Mouse (Mus musculus) limb, embryonic 14.5 days (tissue): ENCODE data around the gene Sdc4. TPM values are rescaled to one million over a fixed set of nuclear protein-coding genes. Genes with fewer than 3 reads are reported as not detected.

Experiments
- ATAC-seq: fragments of 200-750 bp; cut with Nextera tagmentation; 2 replicates; pipeline ENCODE4 v1.8.0; 2017; ENCODE audit warnings: low read depth, moderate number of reproducible peaks, moderate TSS enrichment; ENCODE audit not compliant: low FRiP score
- DNase-seq: peaks from one replicate; pipeline ENCODE4 v3.0.0-alpha.2; 2015; ENCODE audit warnings: low spot score
- H3K27ac ChIP-seq: fragments of 300-500 bp; sonication (generic); replicated peaks from 2 replicates; pipeline ENCODE4 v1.5.1; 2014; ENCODE audit warnings: low read depth, mild to moderate bottlenecking, low read length, moderate library complexity, mixed read lengths
- H3K27me3 ChIP-seq: fragments of 300-500 bp; sonication (generic); 2 replicates; pipeline ENCODE4 v1.6.1; 2014; ENCODE audit warnings: low read length, mixed read lengths; ENCODE audit not compliant: control insufficient read depth, insufficient read depth
- H3K36me3 ChIP-seq: fragments of 300-500 bp; sonication (generic); 2 replicates; pipeline ENCODE4 v1.6.1; 2014; ENCODE audit warnings: mild to moderate bottlenecking, low read length, moderate library complexity, mixed read lengths; ENCODE audit not compliant: control insufficient read depth, insufficient read depth
- H3K4me1 ChIP-seq: fragments of 300-500 bp; sonication (generic); 2 replicates; pipeline ENCODE4 v1.6.1; 2014; ENCODE audit warnings: antibody characterized with exemption, low read length, mixed read lengths; ENCODE audit not compliant: control insufficient read depth, insufficient read depth
- H3K4me2 ChIP-seq: fragments of 300-500 bp; sonication (generic); replicated peaks from 2 replicates; pipeline ENCODE4 v1.6.1; 2014; ENCODE audit warnings: low read depth, mild to moderate bottlenecking, low read length, moderate library complexity; ENCODE audit not compliant: severe bottlenecking
- H3K4me3 ChIP-seq: fragments of 300-500 bp; sonication (generic); replicated peaks from 2 replicates; pipeline ENCODE4 v1.5.1; 2014; ENCODE audit warnings: low read length
- H3K9ac ChIP-seq: fragments of 300-500 bp; sonication (generic); 2 replicates; pipeline ENCODE4 v1.6.1; 2014; ENCODE audit warnings: mild to moderate bottlenecking, low read depth, low read length, moderate library complexity; ENCODE audit not compliant: severe bottlenecking
- H3K9me3 ChIP-seq: fragments of 300-500 bp; sonication (generic); 2 replicates; pipeline ENCODE4 v1.6.1; 2016; ENCODE audit warnings: low read length; ENCODE audit not compliant: control insufficient read depth
- POLR2A ChIP-seq: fragments of 200-500 bp; IDR thresholded peaks from 2 replicates; pipeline ENCODE4 v1.8.0; 2012; ENCODE audit warnings: inconsistent platforms, mild to moderate bottlenecking, moderate library complexity, borderline replicate concordance; ENCODE audit not compliant: insufficient read depth, insufficient read length; ENCODE audit errors: extremely low read depth
- WGBS: fragments of 180-500 bp; shearing (Covaris S2); extraction: QIAGEN DNeasy Blood & Tissue Kit; methylation state at CpG from one replicate; pipeline ENCODE4 v1.1.7; 2014; 5-methylcytosine and 5-hydroxymethylcytosine counted together
- polyA plus RNA-seq, 2 experiments: library from polyadenylated mRNA; depleted of rRNA in 1 of 2; stranded (reverse) in 1 of 2; unstranded in 1 of 2; fragments of >200 nt; fragmentation: Nextera tagmentation in 1 of 2; extraction: Ambion mirVana in 1 of 2; gene quantifications; 2 replicates each; pipeline versions ENCODE4 v1.2.1 to v1.2.3; 2012 to 2014

Sdc4 gene
- polyA plus RNA-seq, 2 experiments, result 27.4 to 65.9 TPM

GRCm38 (mm10) chr2:164473624-164474023 lies 29.9 kb upstream of the Sdc4 start, which contains the start of gene Trp53tg5:
Trp53tg5 (minus strand) TSS chr2:164473724.
- WGBS, result 78% methylated on average over 6 of the region's 6 CpGs
- Histone ChIP-seq H3K4me2 (no peak within 1 kb of the TSS), H3K27me3 (no peaks in the 10 kb centered on the region), H3K9me3 (no peaks in the 10 kb centered on the region), H3K4me1 (no peaks in the 10 kb centered on the region), H3K9ac (no peak within 1 kb of the TSS), H3K4me3 (no peak within 1 kb of the TSS), H3K27ac (no peak within 1 kb of the TSS), H3K36me3 (peaks cover 9% of the 10 kb centered on the region; the same call in 1 of the 2 replicates)
- ATAC-seq (no peak), DNase-seq (no peak)
- TF ChIP-seq POLR2A, result no peak

DNA sequence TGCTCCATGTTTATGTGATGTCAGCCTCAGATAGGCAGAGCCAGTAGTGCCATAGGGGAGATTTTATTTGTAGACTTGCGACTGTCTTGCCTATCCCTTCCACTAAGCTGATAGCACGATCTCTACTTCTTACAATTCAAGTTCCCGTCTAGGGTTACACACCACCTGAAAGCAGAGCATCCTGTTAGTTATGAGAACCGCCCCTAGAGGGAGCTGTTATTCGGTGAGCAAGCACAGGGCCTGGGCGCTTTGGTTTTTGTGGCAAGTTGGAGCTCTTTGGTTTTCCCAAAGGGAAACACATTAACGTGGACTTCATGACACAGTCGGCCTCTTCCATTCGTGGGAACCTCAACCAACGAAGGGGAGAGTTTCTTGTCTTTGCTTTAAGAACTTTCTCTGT lies 26.6 kb upstream of the Sdc4 start:
- 33% methylated on average over 10 of the region's 10 CpGs for WGBS
- TF ChIP-seq POLR2A, result no peak
- Histone ChIP-seq H3K9me3 (no peaks in the 10 kb centered on the region), H3K27me3 (no peaks in the 10 kb centered on the region), H3K4me2 (no peak overlapping the region), H3K27ac (no peak overlapping the region), H3K9ac (no peak overlapping the region), H3K36me3 (peaks cover 14% of the 10 kb centered on the region; the same call in 1 of the 2 replicates), H3K4me3 (no peak overlapping the region), H3K4me1 (no peaks in the 10 kb centered on the region)
- DNase-seq, result no peak
- ATAC-seq, result no peak

DNA sequence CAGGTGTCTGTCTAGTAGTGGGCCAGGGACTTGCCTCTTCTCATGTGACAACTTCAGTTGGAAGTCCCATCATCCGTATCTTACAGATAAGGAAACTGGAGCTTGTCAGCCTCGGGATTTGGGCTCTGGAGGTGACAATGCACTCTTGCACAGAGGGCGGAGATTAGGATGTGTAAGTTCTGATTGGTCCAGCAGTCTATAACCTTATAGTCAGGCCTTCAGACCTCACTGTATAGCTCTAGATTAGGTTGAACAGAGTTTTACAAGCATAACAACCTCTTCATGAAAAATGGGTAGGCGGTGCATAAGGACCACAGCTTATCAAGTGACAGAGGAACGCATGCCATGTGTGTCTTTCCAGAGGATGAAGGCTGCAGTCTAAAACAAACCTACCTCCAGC lies 23.1 kb upstream of the Sdc4 start:
- H3K4me2 ChIP-seq, result no peak overlapping the region
- H3K9ac ChIP-seq, result no peak overlapping the region
- no peak for TF ChIP-seq POLR2A
- no peak overlapping the region for H3K27ac ChIP-seq
- DNase-seq, result no peak
- peaks cover 29% of the 10 kb centered on the region for H3K36me3 ChIP-seq
- 79% methylated on average over 5 of the region's 5 CpGs for WGBS
- peaks cover 4% of the 10 kb centered on the region for H3K4me1 ChIP-seq
- no peak for ATAC-seq
- no peaks in the 10 kb centered on the region for H3K9me3 ChIP-seq
- no peak overlapping the region for H3K4me3 ChIP-seq
- H3K27me3 ChIP-seq, result no peaks in the 10 kb centered on the region

DNA sequence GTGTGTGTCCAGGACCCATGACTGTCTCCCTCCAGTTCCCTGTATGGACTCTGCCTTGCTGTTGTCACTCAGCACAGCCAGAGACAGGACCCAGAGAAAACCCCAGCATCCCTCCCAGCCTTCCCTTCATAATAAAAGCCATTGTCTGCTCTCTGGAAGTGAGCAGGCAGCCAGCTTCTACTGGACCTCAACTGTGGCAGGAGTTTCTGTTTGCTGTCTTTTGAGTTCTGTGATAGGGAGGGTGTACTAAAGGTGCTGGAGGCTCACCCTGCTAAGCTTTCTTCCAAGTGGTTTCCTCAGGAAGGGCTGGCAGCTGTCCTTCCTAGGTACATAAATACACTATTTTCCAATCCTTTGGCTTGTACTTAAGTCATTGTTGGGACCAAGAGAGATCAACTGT lies 21.5 kb upstream of the Sdc4 start:
- no peak for TF ChIP-seq POLR2A
- no peak overlapping the region for H3K9ac ChIP-seq

DNA sequence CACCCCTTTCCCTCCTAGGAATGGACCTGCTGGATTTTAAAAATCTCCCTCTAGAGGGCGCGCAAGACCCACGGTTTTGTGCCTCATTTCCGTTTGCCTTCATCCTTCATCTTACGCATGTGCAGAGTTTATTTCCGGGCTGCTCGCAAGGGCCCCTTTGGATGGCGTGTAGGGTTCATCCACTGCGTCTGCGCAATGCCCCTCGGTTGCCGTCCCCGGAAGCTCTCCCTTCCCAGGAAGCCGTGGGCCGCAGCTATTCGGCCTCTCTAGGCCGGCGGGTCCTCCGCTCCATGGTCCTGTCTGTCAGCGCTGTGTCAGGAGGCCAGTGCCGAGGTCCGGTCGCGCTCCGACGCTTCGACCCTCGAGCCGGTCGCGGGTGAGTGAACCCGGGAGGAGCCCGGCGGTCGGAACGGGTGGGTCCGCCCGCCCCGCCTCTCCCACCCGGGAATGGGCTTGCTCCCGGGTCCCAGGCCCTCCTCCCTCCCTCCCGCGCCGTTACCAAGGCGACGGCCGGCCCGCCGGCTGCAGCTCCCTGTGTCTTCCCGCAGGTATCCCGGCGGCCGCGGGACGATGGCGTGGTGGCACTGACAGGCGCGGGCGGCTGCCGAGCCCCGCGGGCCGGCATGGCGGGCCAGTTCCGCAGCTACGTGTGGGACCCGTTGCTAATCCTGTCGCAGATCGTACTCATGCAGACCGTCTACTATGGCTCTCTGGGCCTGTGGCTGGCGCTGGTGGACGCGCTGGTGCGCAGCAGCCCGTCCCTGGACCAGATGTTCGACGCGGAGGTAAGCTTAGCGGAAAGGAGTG lies 17.3 kb upstream of the Sdc4 start, which contains the start of gene Gm20458:
Gene Gm20458, plus strand, starts transcription at position 223 of the 807 bp plus-strand sequence.
- Histone ChIP-seq H3K36me3 (peaks cover 24% of the 10 kb centered on the region), H3K27ac (peak within 1 kb of the TSS; percentile 65), H3K4me2 (peak within 1 kb of the TSS; percentile 65), H3K4me1 (peaks cover 12% of the 10 kb centered on the region), H3K9ac (peak within 1 kb of the TSS; percentile 78), H3K9me3 (no peaks in the 10 kb centered on the region), H3K27me3 (no peaks in the 10 kb centered on the region), H3K4me3 (peak within 1 kb of the TSS; percentile 83)
- DNase-seq (peak; percentile 98), ATAC-seq (peak; percentile 97)
- TF ChIP-seq POLR2A, result peak; percentile 64; the same call in 1 of the 2 replicates
- under 1% methylated on average over 59 of the region's 79 CpGs for WGBS

More for the DNA sequence above, 21.5 kb upstream of the Sdc4 start:
- Histone ChIP-seq H3K27ac (no peak overlapping the region), H3K9me3 (no peaks in the 10 kb centered on the region), H3K4me1 (peaks cover 7% of the 10 kb centered on the region), H3K36me3 (peaks cover 29% of the 10 kb centered on the region), H3K4me2 (no peak overlapping the region), H3K27me3 (no peaks in the 10 kb centered on the region), H3K4me3 (no peak overlapping the region)
- no peak for DNase-seq
- ATAC-seq, result no peak
